Mouse (Mus musculus) R1 (cell line): ENCODE measurements at regions not wholly inside any gene's neighbourhood (a gene's known extent, or its start where the extent isn't known, plus 50 kb on each side); places are given as distances from the start of the nearest gene placed in this dataset.

Source experiments
- DNase-seq: peaks from one replicate; pipeline ENCODE4 v3.0.0-alpha.2; 2018; ENCODE audit warnings: low read depth, low spot score

GRCm38 (mm10) chr4:33552856-33553255 is 242.7 kb downstream of the Rngtt start:
- no peak for DNase-seq

GRCm38 (mm10) chr4:33554606-33555005 is 244.5 kb downstream of the Rngtt start:
- no peak for DNase-seq

- no peak for DNase-seq
Observed at GRCm38 (mm10) chr4:33555231-33555933, 245.3 kb downstream of the Rngtt start.

GRCm38 (mm10) chr4:33555966-33556365 is 245.9 kb downstream of the Rngtt start:
- no peak for DNase-seq

GRCm38 (mm10) chr4:33556661-33557540 is 246.8 kb downstream of the Rngtt start:
- DNase-seq: no peak

GRCm38 (mm10) chr4:33570274-33570673 is 260.2 kb downstream of the Rngtt start:
- DNase-seq: no peak

GRCm38 (mm10) chr4:33571351-33571750 is 261.2 kb downstream of the Rngtt start:
- DNase-seq: no peak

- no peak for DNase-seq
Observed at GRCm38 (mm10) chr4:33577631-33578030, 267.5 kb downstream of the Rngtt start.

GRCm38 (mm10) chr4:33580491-33580890 is 270.4 kb downstream of the Rngtt start:
- DNase-seq: no peak

- no peak for DNase-seq
Observed at GRCm38 (mm10) chr4:33581180-33581591, 271.1 kb downstream of the Rngtt start.

- DNase-seq: no peak
Observed at GRCm38 (mm10) chr4:33581766-33582525, 271.8 kb downstream of the Rngtt start.

- DNase-seq: no peak
Observed at GRCm38 (mm10) chr4:33582986-33583720, 273.0 kb downstream of the Rngtt start.

- DNase-seq: peak; percentile 5
Observed at GRCm38 (mm10) chr4:33583979-33584907, 274.1 kb downstream of the Rngtt start.

- DNase-seq: peak; percentile 46
Observed at GRCm38 (mm10) chr4:33585821-33586220, 275.7 kb downstream of the Rngtt start.

GRCm38 (mm10) chr4:33586290-33586614 is 276.1 kb downstream of the Rngtt start:
- DNase-seq: no peak

- DNase-seq: peak; percentile 80
Observed at GRCm38 (mm10) chr4:33586615-33587451, 276.7 kb downstream of the Rngtt start.

- DNase-seq: peak; percentile 6
Observed at GRCm38 (mm10) chr4:33587666-33588065, 277.6 kb downstream of the Rngtt start.

- DNase-seq: peak; percentile 5
Observed at GRCm38 (mm10) chr4:33588127-33588526, 278.0 kb downstream of the Rngtt start.

- no peak for DNase-seq
Observed at GRCm38 (mm10) chr4:33589207-33589606, 279.1 kb downstream of the Rngtt start.
